Mouse (Mus musculus): Measurements from ENCODE around the gene Rbfox1. TPM values are rescaled to one million over a fixed set of nuclear protein-coding genes. Genes with fewer than 3 reads are reported as not detected.

Gene Rbfox1
- total and polyA plus RNA-seq, 3 experiments, result not detected

DNA sequence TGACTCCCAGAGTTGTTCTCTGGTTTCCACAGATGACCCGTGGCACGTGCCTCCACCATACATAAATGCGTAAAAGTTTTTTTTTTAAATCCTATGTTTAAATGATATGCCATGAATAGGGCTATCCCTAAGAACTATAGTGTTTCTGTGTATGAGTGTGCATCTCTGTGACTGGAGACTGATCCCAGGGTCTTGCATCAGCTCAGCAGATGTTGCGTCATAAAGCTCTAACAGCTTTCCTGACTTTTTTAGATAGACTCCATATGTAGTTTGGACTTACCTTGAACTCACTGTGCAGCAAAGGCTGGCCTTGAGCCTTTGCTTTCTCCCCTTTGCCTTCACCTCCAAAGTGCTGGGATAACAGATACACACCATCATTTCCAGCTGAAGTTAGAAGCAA, 830.1 kb downstream of the Rbfox1 start:
- no peaks in the 10 kb centered on the region for H3K79me2 ChIP-seq (ENCODE audit: control insufficient read depth, insufficient read depth, low read length, poor library complexity)
- H3K27ac ChIP-seq (ENCODE audit: control insufficient read depth, low read depth, low read length), result no peak overlapping the region
- no peaks in the 10 kb centered on the region for H3K27me3 ChIP-seq (ENCODE audit: control insufficient read depth in 1 of 2, insufficient read depth in 2 of 2, low read length in 2 of 2)
- no peaks in the 10 kb centered on the region for H3K36me3 ChIP-seq (ENCODE audit: control insufficient read depth in 1 of 2, insufficient read depth in 2 of 2, low read length in 2 of 2)
- no peak overlapping the region for H3K9ac ChIP-seq (ENCODE audit: control insufficient read depth, low read depth, low read length, poor library complexity, severe bottlenecking)
- no peaks in the 10 kb centered on the region for H3K9me3 ChIP-seq (replicated peaks; ENCODE audit: insufficient read depth, low read length)
- no peak overlapping the region for H3K4me3 ChIP-seq (ENCODE audit: control insufficient read depth in 1 of 2, insufficient read depth in 1 of 2, low read depth in 2 of 2, low read length in 2 of 2)
- H3K4me1 ChIP-seq (ENCODE audit: control insufficient read depth in 1 of 2, insufficient read depth in 2 of 2, low read length in 2 of 2), result no peaks in the 10 kb centered on the region
- DNase-seq (ENCODE audit: low read depth, low spot score), result no peak
- TF ChIP-seq JUND (IDR thresholded peaks at IDR 0.05; ENCODE audit: low read depth, low read length) (no peak), NRF1 (IDR thresholded peaks at IDR 0.05; ENCODE audit: insufficient read depth, low read depth, low read length, poor library complexity, severe bottlenecking) (no peak), USF2 (IDR thresholded peaks at IDR 0.05; ENCODE audit: borderline replicate concordance in 1 of 2, insufficient read depth in 1 of 2, low read depth in 1 of 2, low read length in 2 of 2) (no peak), ZNF384 (IDR thresholded peaks at IDR 0.05; ENCODE audit: low read depth, low read length) (no peak)

DNA sequence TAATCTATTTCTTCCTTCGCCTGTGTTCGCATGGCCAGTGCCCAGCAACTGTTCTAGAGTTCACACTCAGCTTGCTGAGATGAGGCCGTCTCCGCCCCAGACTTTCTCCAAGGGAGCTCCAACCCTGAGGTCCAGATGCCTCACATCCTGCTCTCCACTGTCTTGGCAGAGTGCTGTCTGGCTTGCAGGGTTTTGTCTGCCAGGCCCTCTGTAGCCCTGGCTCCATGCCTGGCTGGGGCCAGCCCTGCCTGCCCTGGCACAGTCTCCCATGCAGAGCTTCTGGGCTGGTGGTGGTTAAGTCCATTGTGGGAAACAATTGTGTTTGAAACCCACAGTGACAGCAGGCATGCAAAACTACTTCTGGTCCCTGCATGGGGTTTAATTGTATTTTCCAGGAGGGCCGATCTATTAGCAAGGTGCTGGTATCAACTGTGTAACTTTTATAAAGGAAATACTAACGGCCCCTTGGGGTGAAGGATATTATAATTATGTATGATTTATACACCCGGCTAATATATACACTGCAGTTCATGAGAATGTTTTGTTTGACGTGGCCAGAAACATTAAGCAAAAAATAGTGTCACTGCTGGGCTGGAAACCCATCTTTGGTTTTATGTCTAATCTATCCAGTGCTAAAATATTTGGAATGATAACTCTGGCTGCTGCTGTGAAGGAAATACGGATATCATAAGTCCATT, 831.2 kb downstream of the Rbfox1 start:
- H3K27ac ChIP-seq (ENCODE audit: control insufficient read depth, low read depth, low read length), result no peak overlapping the region
- H3K79me2 ChIP-seq (ENCODE audit: control insufficient read depth, insufficient read depth, low read length, poor library complexity), result no peaks in the 10 kb centered on the region
- TF ChIP-seq CHD1 (IDR thresholded peaks at IDR 0.05; ENCODE audit: low read depth, low read length) (no peak), POLR2A (IDR thresholded peaks at IDR 0.05; ENCODE audit: control insufficient read depth in 1 of 2, insufficient read depth in 1 of 2, low read depth in 1 of 2, low read length in 2 of 2, poor library complexity in 1 of 2) (no peak), MEF2A (IDR thresholded peaks at IDR 0.05; ENCODE audit: extremely low read depth, insufficient replicate concordance, low read depth, low read length, poor library complexity, severe bottlenecking) (no peak), SMC3 (IDR thresholded peaks at IDR 0.05; ENCODE audit: low read depth, low read length) (no peak), ELF1 (IDR thresholded peaks at IDR 0.05; ENCODE audit: low read depth, low read length) (no peak), E2F4 (IDR thresholded peaks at IDR 0.05; ENCODE audit: borderline replicate concordance, low read depth, low read length) (no peak), USF2 (IDR thresholded peaks at IDR 0.05; ENCODE audit: borderline replicate concordance in 1 of 2, insufficient read depth in 1 of 2, low read depth in 1 of 2, low read length in 2 of 2) (no peak), TAL1 (IDR thresholded peaks at IDR 0.05; ENCODE audit: low read length) (no peak)
- no peak for DNase-seq (ENCODE audit: low read depth, low spot score)
- no peaks in the 10 kb centered on the region for H3K27me3 ChIP-seq (ENCODE audit: control insufficient read depth in 1 of 2, insufficient read depth in 2 of 2, low read length in 2 of 2)
- H3K4me3 ChIP-seq (ENCODE audit: control insufficient read depth in 1 of 2, insufficient read depth in 1 of 2, low read depth in 2 of 2, low read length in 2 of 2), result no peak overlapping the region
- no peaks in the 10 kb centered on the region for H3K36me3 ChIP-seq (ENCODE audit: control insufficient read depth in 1 of 2, insufficient read depth in 2 of 2, low read length in 2 of 2)
- H3K4me1 ChIP-seq (ENCODE audit: control insufficient read depth in 1 of 2, insufficient read depth in 2 of 2, low read length in 2 of 2), result no peaks in the 10 kb centered on the region
- no peaks in the 10 kb centered on the region for H3K9me3 ChIP-seq (replicated peaks; ENCODE audit: insufficient read depth, low read length)
- H3K9ac ChIP-seq (ENCODE audit: control insufficient read depth, low read depth, low read length, poor library complexity, severe bottlenecking), result no peak overlapping the region

DNA sequence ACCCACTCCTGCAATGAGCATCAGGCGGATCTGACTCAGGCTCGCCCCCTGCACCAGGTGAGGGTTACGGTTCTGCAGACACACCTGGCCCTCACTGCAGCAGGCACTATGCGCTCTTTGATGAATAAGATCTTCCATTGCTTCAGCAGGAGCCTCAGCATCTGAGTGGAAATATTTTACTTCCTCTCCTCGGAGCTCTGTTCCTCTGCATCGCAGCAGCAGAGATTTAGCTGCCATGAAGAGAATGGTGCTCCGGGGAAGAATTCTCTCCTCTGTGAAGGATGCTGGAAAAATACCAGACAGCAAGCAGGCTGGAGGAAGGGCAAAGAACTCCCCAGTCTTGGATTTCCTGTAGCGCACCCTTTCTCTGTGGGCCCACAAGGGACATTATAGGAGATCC, 833.9 kb downstream of the Rbfox1 start:
- Histone ChIP-seq H3K4me3 (ENCODE audit: control insufficient read depth in 1 of 2, insufficient read depth in 1 of 2, low read depth in 2 of 2, low read length in 2 of 2) (no peak overlapping the region), H3K9me3 (replicated peaks; ENCODE audit: insufficient read depth, low read length) (no peaks in the 10 kb centered on the region), H3K27ac (ENCODE audit: control insufficient read depth, low read depth, low read length) (no peak overlapping the region), H3K4me1 (ENCODE audit: control insufficient read depth in 1 of 2, insufficient read depth in 2 of 2, low read length in 2 of 2) (no peaks in the 10 kb centered on the region), H3K9ac (ENCODE audit: control insufficient read depth, low read depth, low read length, poor library complexity, severe bottlenecking) (no peak overlapping the region), H3K36me3 (ENCODE audit: control insufficient read depth in 1 of 2, insufficient read depth in 2 of 2, low read length in 2 of 2) (no peaks in the 10 kb centered on the region), H3K79me2 (ENCODE audit: control insufficient read depth, insufficient read depth, low read length, poor library complexity) (no peaks in the 10 kb centered on the region), H3K27me3 (ENCODE audit: control insufficient read depth in 1 of 2, insufficient read depth in 2 of 2, low read length in 2 of 2) (no peaks in the 10 kb centered on the region)
- TF ChIP-seq MAZ (IDR thresholded peaks at IDR 0.05; ENCODE audit: low read depth, low read length) (no peak), USF1 (IDR thresholded peaks at IDR 0.05; ENCODE audit: low read depth, low read length) (no peak), ZC3H11A (IDR thresholded peaks at IDR 0.05; ENCODE audit: low read depth, low read length) (no peak), POLR2AphosphoS2 (IDR thresholded peaks at IDR 0.05; ENCODE audit: low read length) (no peak), USF2 (IDR thresholded peaks at IDR 0.05; ENCODE audit: borderline replicate concordance in 1 of 2, insufficient read depth in 1 of 2, low read depth in 1 of 2, low read length in 2 of 2) (no peak), CTCF (IDR thresholded peaks at IDR 0.05 in 2 of 3, conservative IDR thresholded peaks at IDR 0.05 in 1 of 3; ENCODE audit: control insufficient read depth in 1 of 3, insufficient read depth in 1 of 3, low read depth in 2 of 3, low read length in 3 of 3, poor library complexity in 1 of 3, severe bottlenecking in 1 of 3) (no peak), ZMIZ1 (IDR thresholded peaks at IDR 0.05; ENCODE audit: low read depth, low read length) (no peak), KAT2A (conservative IDR thresholded peaks at IDR 0.05; ENCODE audit: low read depth, low read length) (no peak)
- DNase-seq (ENCODE audit: low read depth, low spot score), result no peak
